Mouse (Mus musculus): ENCODE results near the gene Trat1.

The Trat1 gene

GRCm38 (mm10) chr16:48771971-48772445 is at the start of gene Trat1:
TSS of gene Trat1 (minus strand) at chr16:48772021.
- no peak for DNase-seq (ENCODE audit: low spot score)

- DNase-seq (ENCODE audit: low spot score): no peak
These were observed 46.7 kb upstream of the Trat1 start for GRCm38 (mm10) chr16:48818524-48818923.

GRCm38 (mm10) chr16:48816695-48817094 is 44.9 kb upstream of the Trat1 start, which contains the start of gene Retnlb:
TSS of gene Retnlb (plus strand) at chr16:48816856.
- DNase-seq (ENCODE audit: low spot score): no peak

GRCm38 (mm10) chr16:48811881-48812436 is 40.1 kb upstream of the Trat1 start:
- DNase-seq (ENCODE audit: low spot score): no peak

GRCm38 (mm10) chr16:48809374-48809773 is 37.6 kb upstream of the Trat1 start:
- no peak for DNase-seq (ENCODE audit: low spot score)

GRCm38 (mm10) chr16:48806521-48806920 is 34.7 kb upstream of the Trat1 start:
- no peak for DNase-seq (ENCODE audit: low spot score)

- DNase-seq (ENCODE audit: low spot score): no peak
These were observed 33.6 kb upstream of the Trat1 start for GRCm38 (mm10) chr16:48805412-48805811.

GRCm38 (mm10) chr16:48800906-48801305 is 29.1 kb upstream of the Trat1 start:
- no peak for DNase-seq (ENCODE audit: low spot score)

GRCm38 (mm10) chr16:48799470-48799869 is 27.6 kb upstream of the Trat1 start:
- no peak for DNase-seq (ENCODE audit: low spot score)

GRCm38 (mm10) chr16:48798285-48798684 is 26.5 kb upstream of the Trat1 start:
- no peak for DNase-seq (ENCODE audit: low spot score)

GRCm38 (mm10) chr16:48788704-48789185 is 16.9 kb upstream of the Trat1 start:
- no peak for DNase-seq (ENCODE audit: low spot score)

- DNase-seq (ENCODE audit: low spot score): no peak
These were observed 14.4 kb upstream of the Trat1 start for GRCm38 (mm10) chr16:48786258-48786657.

- DNase-seq (ENCODE audit: low spot score): no peak
These were observed 5.4 kb upstream of the Trat1 start for GRCm38 (mm10) chr16:48777254-48777653.

GRCm38 (mm10) chr16:48769183-48769582 is 2.6 kb downstream of the Trat1 start:
- no peak for DNase-seq (ENCODE audit: low spot score)

- DNase-seq (ENCODE audit: low spot score): no peak
These were observed 11.0 kb downstream of the Trat1 start for GRCm38 (mm10) chr16:48760643-48761481.

- no peak for DNase-seq (ENCODE audit: low spot score)
These were observed 21.5 kb downstream of the Trat1 start for GRCm38 (mm10) chr16:48750145-48750827.

- DNase-seq (ENCODE audit: low spot score): no peak
These were observed 26.4 kb downstream of the Trat1 start for GRCm38 (mm10) chr16:48745418-48745817.

- no peak for DNase-seq (ENCODE audit: low spot score)
These were observed 26.8 kb downstream of the Trat1 start for GRCm38 (mm10) chr16:48745011-48745410.

GRCm38 (mm10) chr16:48741549-48741948 is 30.3 kb downstream of the Trat1 start:
- DNase-seq (ENCODE audit: low spot score): no peak

GRCm38 (mm10) chr16:48739974-48740373 is 31.8 kb downstream of the Trat1 start:
- DNase-seq (ENCODE audit: low spot score): no peak

GRCm38 (mm10) chr16:48738429-48738828 is 33.4 kb downstream of the Trat1 start:
- DNase-seq (ENCODE audit: low spot score): no peak

- DNase-seq (ENCODE audit: low spot score): no peak
These were observed 34.9 kb downstream of the Trat1 start for GRCm38 (mm10) chr16:48736890-48737289.

GRCm38 (mm10) chr16:48720259-48720658 is 51.6 kb downstream of the Trat1 start:
- DNase-seq (ENCODE audit: low spot score): no peak
